Mouse (Mus musculus) liver, embryonic 11.5 days (tissue): ENCODE results near the gene Uqcc3. TPM values are rescaled to one million over a fixed set of nuclear protein-coding genes. Genes with fewer than 3 reads are reported as not detected.

Source experiments
- ATAC-seq: fragments of 200-750 bp; cut with Nextera tagmentation; replicated peaks from 2 replicates; pipeline ENCODE4 v1.8.0; 2017; ENCODE audit warnings: moderate number of reproducible peaks, mild to moderate bottlenecking, moderate TSS enrichment, moderate library complexity; ENCODE audit not compliant: low FRiP score
- DNase-seq: peaks from one replicate; pipeline ENCODE4 v3.0.0-alpha.2; 2017; ENCODE audit warnings: low spot score
- H3K27ac ChIP-seq: fragments of 300-500 bp; sonication (generic); 2 replicates; pipeline ENCODE4 v1.5.1; 2014; ENCODE audit warnings: mild to moderate bottlenecking, low read depth, low read length, control low read depth
- H3K27me3 ChIP-seq: fragments of 300-500 bp; sonication (generic); replicated peaks from 2 replicates; pipeline ENCODE4 v1.6.1; 2014; ENCODE audit warnings: low read length, mixed read lengths; ENCODE audit not compliant: control insufficient read depth, insufficient read depth
- H3K36me3 ChIP-seq: fragments of 300-500 bp; sonication (generic); 2 replicates; pipeline ENCODE4 v1.6.1; 2014; ENCODE audit warnings: mild to moderate bottlenecking, low read length, moderate library complexity, mixed read lengths; ENCODE audit not compliant: control insufficient read depth, insufficient read depth
- H3K4me1 ChIP-seq: fragments of 300-500 bp; sonication (generic); replicated peaks from 2 replicates; pipeline ENCODE4 v1.6.1; 2014; ENCODE audit warnings: low read length, mixed read lengths; ENCODE audit not compliant: control insufficient read depth, insufficient read depth
- H3K4me2 ChIP-seq: fragments of 300-500 bp; sonication (generic); 2 replicates; pipeline ENCODE4 v1.6.1; 2014; ENCODE audit warnings: mild to moderate bottlenecking, control low read depth, moderate library complexity
- H3K4me3 ChIP-seq: fragments of 300-500 bp; sonication (generic); 2 replicates; pipeline ENCODE4 v1.5.1; 2014; ENCODE audit warnings: low read depth, low read length, control low read depth
- H3K9ac ChIP-seq: fragments of 300-500 bp; sonication (generic); 2 replicates; pipeline ENCODE4 v1.6.1; 2014; ENCODE audit warnings: low read depth, low read length, control low read depth
- H3K9me3 ChIP-seq: fragments of 300-500 bp; sonication (generic); 2 replicates; pipeline ENCODE4 v1.6.1; 2016; ENCODE audit warnings: low read length, inconsistent platforms, mixed read lengths; ENCODE audit not compliant: control insufficient read depth
- WGBS: fragments of 180-500 bp; shearing (Covaris S2); extraction: QIAGEN DNeasy Blood & Tissue Kit; methylation state at CpG from one replicate; pipeline ENCODE4 v1.1.7; 2014; 5-methylcytosine and 5-hydroxymethylcytosine counted together
- polyA plus RNA-seq: library from polyadenylated mRNA; unstranded; fragments of >200 nt; fragmentation: Nextera tagmentation; extraction: Ambion mirVana; gene quantifications from 2 replicates; pipeline ENCODE4 v1.2.1, GENCODE M21; 2014

The Uqcc3 gene
- polyA plus RNA-seq, 1 experiment from 2014 or later, result 66.9 TPM

- DNase-seq (no peak), ATAC-seq (no peak)
- Histone ChIP-seq H3K27ac (peak overlapping the region; percentile 90), H3K4me2 (peak overlapping the region; percentile 81), H3K9ac (peak overlapping the region; percentile 86), H3K9me3 (no peaks in the 10 kb centered on the region), H3K27me3 (no peaks in the 10 kb centered on the region), H3K4me3 (peak overlapping the region; percentile 84), H3K4me1 (peaks cover 15% of the 10 kb centered on the region), H3K36me3 (peaks cover 18% of the 10 kb centered on the region)
- WGBS, result 1% methylated on average over 6 of the region's 6 CpGs
Measured at GRCm38 (mm10) chr19:8920836-8921291, 40.1 kb upstream of the Uqcc3 start.

GRCm38 (mm10) chr19:8920073-8920736, 39.5 kb upstream of the Uqcc3 start, which contains the start of gene B3gat3:
Gene B3gat3 (plus strand): TSS chr19:8920374.
- H3K4me1 ChIP-seq, result peaks cover 15% of the 10 kb centered on the region
- peak within 1 kb of the TSS; percentile 86 for H3K9ac ChIP-seq
- ATAC-seq (peak; percentile 95), DNase-seq (peak; percentile 95)
- peak within 1 kb of the TSS; percentile 81 for H3K4me2 ChIP-seq
- H3K36me3 ChIP-seq, result peaks cover 18% of the 10 kb centered on the region
- H3K9me3 ChIP-seq, result no peaks in the 10 kb centered on the region
- peak within 1 kb of the TSS; percentile 84 for H3K4me3 ChIP-seq
- peak within 1 kb of the TSS; percentile 90 for H3K27ac ChIP-seq
- no peaks in the 10 kb centered on the region for H3K27me3 ChIP-seq
- WGBS, result 2% methylated on average over 49 of the region's 50 CpGs

DNA sequence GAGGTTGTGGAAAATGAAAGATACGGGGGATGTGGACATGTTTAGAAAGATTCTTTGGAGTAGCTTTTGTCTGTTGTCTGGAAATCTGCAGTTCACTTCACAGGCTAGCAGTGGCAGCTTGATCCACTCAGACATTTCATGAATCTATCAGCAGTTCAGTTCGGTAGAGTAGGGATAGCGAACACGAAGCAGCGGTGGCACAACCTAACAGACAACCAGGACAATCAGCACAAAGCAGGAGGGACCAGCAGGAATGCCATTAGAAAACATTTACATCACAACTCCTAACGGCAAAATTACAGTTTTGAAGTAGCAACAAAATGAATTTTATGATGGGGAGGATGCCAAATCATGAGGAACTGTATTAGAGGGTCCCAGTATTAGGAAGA, 39.0 kb upstream of the Uqcc3 start:
- DNase-seq (no peak), ATAC-seq (no peak)
- Histone ChIP-seq H3K4me1 (peaks cover 15% of the 10 kb centered on the region), H3K36me3 (peaks cover 23% of the 10 kb centered on the region), H3K4me3 (peak overlapping the region; percentile 84), H3K4me2 (peak overlapping the region; percentile 81), H3K9ac (peak overlapping the region; percentile 86), H3K9me3 (no peaks in the 10 kb centered on the region), H3K27ac (peak overlapping the region; percentile 90), H3K27me3 (no peaks in the 10 kb centered on the region)
- WGBS, result 57% methylated on average over 6 of the region's 6 CpGs

- ATAC-seq (no peak), DNase-seq (no peak)
- Histone ChIP-seq H3K4me3 (no peak overlapping the region), H3K27ac (no peak overlapping the region), H3K9me3 (no peaks in the 10 kb centered on the region), H3K4me1 (peaks cover 15% of the 10 kb centered on the region), H3K27me3 (no peaks in the 10 kb centered on the region), H3K9ac (no peak overlapping the region), H3K4me2 (no peak overlapping the region), H3K36me3 (peaks cover 29% of the 10 kb centered on the region)
- WGBS, result 77% methylated on average over 3 of the region's 3 CpGs
Measured at GRCm38 (mm10) chr19:8919000-8919399, 38.3 kb upstream of the Uqcc3 start.

GRCm38 (mm10) chr19:8914212-8914611, 33.5 kb upstream of the Uqcc3 start:
- WGBS, result 91% methylated on average over 3 of the region's 3 CpGs
- DNase-seq, result no peak
- Histone ChIP-seq H3K4me1 (no peaks in the 10 kb centered on the region), H3K4me3 (no peak overlapping the region), H3K4me2 (no peak overlapping the region), H3K9me3 (no peaks in the 10 kb centered on the region), H3K9ac (no peak overlapping the region), H3K27ac (no peak overlapping the region), H3K36me3 (peaks cover 70% of the 10 kb centered on the region), H3K27me3 (no peaks in the 10 kb centered on the region)
- ATAC-seq, result no peak

DNA sequence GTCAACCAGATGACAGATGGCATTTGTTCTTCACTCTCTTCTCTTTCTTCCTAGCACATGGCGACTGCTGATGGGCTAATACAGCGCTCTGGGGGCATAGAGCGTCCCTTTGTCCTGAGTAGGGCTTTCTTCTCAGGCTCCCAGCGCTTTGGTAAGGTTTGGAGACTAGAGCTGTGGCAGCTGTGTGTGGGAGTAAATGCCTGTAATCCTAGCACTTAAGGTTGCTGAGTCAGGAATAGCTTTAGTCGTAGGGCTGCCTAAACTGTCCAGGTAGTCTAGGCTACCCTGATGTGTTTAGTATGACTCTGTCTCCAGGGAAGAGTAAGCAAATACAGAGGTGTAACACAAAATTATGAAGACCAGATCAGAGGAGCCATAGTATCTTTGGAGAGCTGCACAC, 31.1 kb upstream of the Uqcc3 start:
- Histone ChIP-seq H3K9me3 (no peaks in the 10 kb centered on the region), H3K9ac (no peak overlapping the region), H3K4me3 (no peak overlapping the region), H3K4me2 (no peak overlapping the region), H3K27me3 (no peaks in the 10 kb centered on the region), H3K4me1 (no peaks in the 10 kb centered on the region), H3K36me3 (peaks cover 92% of the 10 kb centered on the region), H3K27ac (no peak overlapping the region)
- ATAC-seq (no peak), DNase-seq (no peak)
- WGBS, result 94% methylated on average over 5 of the region's 5 CpGs

GRCm38 (mm10) chr19:8908531-8908930, 27.8 kb upstream of the Uqcc3 start:
- H3K27me3 ChIP-seq, result no peaks in the 10 kb centered on the region
- H3K4me2 ChIP-seq, result no peak overlapping the region
- WGBS, result 86% methylated on average over 6 of the region's 6 CpGs
- no peak for DNase-seq
- ATAC-seq, result no peak
- 0 out of 2 replicates have a peak overlapping the region, but pooled peaks have one; percentile 5 for H3K4me3 ChIP-seq
- H3K27ac ChIP-seq, result no peak overlapping the region
- H3K36me3 ChIP-seq, result peaks cover 81% of the 10 kb centered on the region
- H3K4me1 ChIP-seq, result no peaks in the 10 kb centered on the region
- H3K9me3 ChIP-seq, result no peaks in the 10 kb centered on the region
- no peak overlapping the region for H3K9ac ChIP-seq

- WGBS, result 96% methylated on average over 5 of the region's 5 CpGs
- DNase-seq (no peak), ATAC-seq (no peak)
- Histone ChIP-seq H3K36me3 (peaks cover 45% of the 10 kb centered on the region), H3K4me1 (peaks cover 8% of the 10 kb centered on the region), H3K4me2 (no peak overlapping the region), H3K9me3 (no peaks in the 10 kb centered on the region), H3K27me3 (no peaks in the 10 kb centered on the region), H3K4me3 (no peak overlapping the region), H3K9ac (no peak overlapping the region), H3K27ac (no peak overlapping the region)
Measured at GRCm38 (mm10) chr19:8903412-8903811, 22.7 kb upstream of the Uqcc3 start.

DNA sequence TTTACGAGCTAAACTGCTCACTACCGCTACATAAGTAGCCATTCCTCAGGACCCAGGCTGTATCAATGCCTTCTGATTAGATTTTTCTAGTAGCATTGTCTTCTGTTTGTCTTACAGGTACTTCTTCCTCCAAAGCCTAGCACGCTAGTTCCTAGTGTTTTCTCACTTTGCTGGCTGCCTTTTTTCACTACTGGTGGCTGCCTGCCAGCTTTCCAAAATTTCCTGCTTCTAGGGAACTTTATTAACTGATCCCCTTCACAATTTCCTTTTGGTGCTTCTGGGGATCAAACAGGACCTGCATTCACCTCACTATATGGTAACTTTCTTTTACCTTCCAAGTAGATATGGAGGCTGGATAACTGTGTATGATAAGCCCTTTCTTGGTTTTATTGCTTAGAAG, 18.4 kb upstream of the Uqcc3 start:
- 41% methylated on average over 3 of the region's 3 CpGs for WGBS
- Histone ChIP-seq H3K9me3 (no peaks in the 10 kb centered on the region), H3K4me2 (peak overlapping the region; percentile 87), H3K36me3 (peaks cover 20% of the 10 kb centered on the region; the same call in 1 of the 2 replicates), H3K9ac (peak overlapping the region; percentile 97), H3K27me3 (no peaks in the 10 kb centered on the region), H3K27ac (no peak overlapping the region), H3K4me1 (peaks cover 25% of the 10 kb centered on the region), H3K4me3 (peak overlapping the region; percentile 98)
- no peak for ATAC-seq
- no peak for DNase-seq
